Mouse (Mus musculus): ENCODE results near the gene Mettl6.

Mettl6 gene

GRCm38 (mm10) chr14:31431789-31432330 is 63.0 kb downstream of the Mettl6 start:
- DNase-seq: peak; percentile 61

GRCm38 (mm10) chr14:31429004-31429395 is 65.8 kb downstream of the Mettl6 start:
- peak; percentile 49 for DNase-seq

- DNase-seq: peak; percentile 83
These were observed 66.4 kb downstream of the Mettl6 start for GRCm38 (mm10) chr14:31428211-31429003.

All from kidney, adult 11 months (tissue).